Mouse (Mus musculus) macrophage (primary cell): Measurements from ENCODE around the gene Prkag3. TPM values are rescaled to one million over a fixed set of nuclear protein-coding genes. Genes with fewer than 3 reads are reported as not detected.

ENCODE experiments used
- H3K27ac ChIP-seq: fragments of 350-480 bp; formaldehyde crosslinking; 2 replicates; pipeline ENCODE4 v1.9.0; 2021
- H3K36me3 ChIP-seq: fragments of 350-480 bp; formaldehyde crosslinking; 2 replicates; pipeline ENCODE4 v1.9.0; 2021; ENCODE audit errors: inconsistent target
- H3K4me3 ChIP-seq: fragments of 350-480 bp; formaldehyde crosslinking; 2 replicates; pipeline ENCODE4 v1.9.0; 2021; ENCODE audit errors: inconsistent target
- H3K79me2 ChIP-seq: fragments of 350-480 bp; formaldehyde crosslinking; 2 replicates; pipeline ENCODE4 v1.9.0; 2021; ENCODE audit errors: inconsistent target
- WGBS: methylation state at CpG from one replicate; pipeline ENCODE4 v1.1.7; 2026; ENCODE audit warnings: inconsistent platforms; ENCODE audit not compliant: missing documents; 5-methylcytosine and 5-hydroxymethylcytosine counted together
- polyA plus RNA-seq: library from polyadenylated mRNA; stranded (reverse); fragments of 250-400 nt; gene quantifications from 3 replicates; pipeline ENCODE4 v1.2.4, GENCODE M21; 2018; ENCODE audit warnings: inconsistent platforms
- total RNA-seq, 78 experiments: library from RNA; depleted of rRNA; stranded (reverse); fragments of 250-400 nt; gene quantifications; 1 replicate in 9 of 78; 2 replicates in 24 of 78; 3 replicates in 43 of 78; 4 replicates in 2 of 78; pipeline ENCODE4 v1.2.4; 2018; ENCODE audit warnings: inconsistent platforms in 56 of 78

Gene Prkag3
- total RNA-seq (2018; cell fraction: chromatin; rRNA removed): 1 to 10 TPM in 1 of 26 experiments, under 1 TPM in 8, not detected in 17; 0.22 to 2.0 (median 0.46) TPM
- under 1 TPM in 8 of 26 experiments, not detected in 18; 0.03 to 0.10 (median 0.07) TPM for total RNA-seq (2018; cell fraction: cytosol; rRNA removed)
- 1 to 10 TPM in 1 of 26 experiments, under 1 TPM in 9, not detected in 16; 0.12 to 2.1 (median 0.30) TPM for total RNA-seq (2018; cell fraction: nucleus; rRNA removed)
- polyA plus RNA-seq: not detected in 3 replicates

- Histone ChIP-seq H3K27ac (no peak within 1 kb of the TSS), H3K4me3 (no peak within 1 kb of the TSS), H3K79me2 (no peaks in the 10 kb centered on the region), H3K36me3 (no peaks in the 10 kb centered on the region)
- WGBS: 9% methylated on average over 30 of the region's 30 CpGs
These were observed at the start of gene Prkag3 for GRCm38 (mm10) chr1:74748643-74749271. Gene Prkag3 (minus strand): TSS chr1:74749221.

- no peak overlapping the region for H3K27ac ChIP-seq
- H3K79me2 ChIP-seq: no peaks in the 10 kb centered on the region
- H3K36me3 ChIP-seq: no peaks in the 10 kb centered on the region
- H3K4me3 ChIP-seq: no peak overlapping the region
- 75% methylated on average over 5 of the region's 5 CpGs for WGBS
These were observed 48.4 kb upstream of the Prkag3 start for GRCm38 (mm10) chr1:74797459-74797858.

- no peaks in the 10 kb centered on the region for H3K36me3 ChIP-seq
- no peak overlapping the region for H3K4me3 ChIP-seq
These were observed 46.1 kb upstream of the Prkag3 start for GRCm38 (mm10) chr1:74795145-74795529.

GRCm38 (mm10) chr1:74794487-74795144 is 45.6 kb upstream of the Prkag3 start:
- H3K36me3 ChIP-seq: no peaks in the 10 kb centered on the region
- H3K4me3 ChIP-seq: no peak overlapping the region
- 4% methylated on average over 29 of the region's 38 CpGs for WGBS
- no peak overlapping the region for H3K27ac ChIP-seq
- no peaks in the 10 kb centered on the region for H3K79me2 ChIP-seq

More at GRCm38 (mm10) chr1:74795145-74795529, 46.1 kb upstream of the Prkag3 start:
- Histone ChIP-seq H3K27ac (no peak overlapping the region), H3K79me2 (no peaks in the 10 kb centered on the region)
- WGBS: 10% methylated on average over 8 of the region's 11 CpGs

GRCm38 (mm10) chr1:74792831-74793660 is 44.0 kb upstream of the Prkag3 start:
- no peak overlapping the region for H3K4me3 ChIP-seq

GRCm38 (mm10) chr1:74791249-74791648 is 42.2 kb upstream of the Prkag3 start, which contains the start of gene Wnt10a:
Gene Wnt10a (plus strand): TSS chr1:74791516.
- H3K79me2 ChIP-seq: no peaks in the 10 kb centered on the region
- H3K4me3 ChIP-seq: no peak within 1 kb of the TSS
- WGBS: 6% methylated on average over 11 of the region's 11 CpGs
- H3K27ac ChIP-seq: no peak within 1 kb of the TSS
- H3K36me3 ChIP-seq: no peaks in the 10 kb centered on the region

More at GRCm38 (mm10) chr1:74792831-74793660, 44.0 kb upstream of the Prkag3 start:
- 61% methylated on average over 19 of the region's 19 CpGs for WGBS
- no peak overlapping the region for H3K27ac ChIP-seq
- no peaks in the 10 kb centered on the region for H3K79me2 ChIP-seq
- H3K36me3 ChIP-seq: no peaks in the 10 kb centered on the region

- WGBS: 38% methylated on average over 3 of the region's 3 CpGs
- Histone ChIP-seq H3K36me3 (no peaks in the 10 kb centered on the region), H3K79me2 (no peaks in the 10 kb centered on the region), H3K27ac (no peak overlapping the region), H3K4me3 (no peak overlapping the region)
These were observed 41.1 kb upstream of the Prkag3 start for GRCm38 (mm10) chr1:74790095-74790494.

- no peak overlapping the region for H3K27ac ChIP-seq
- H3K79me2 ChIP-seq: no peaks in the 10 kb centered on the region
- WGBS: 22% methylated on average over 6 of the region's 6 CpGs
- H3K4me3 ChIP-seq: no peak overlapping the region
- no peaks in the 10 kb centered on the region for H3K36me3 ChIP-seq
These were observed 39.7 kb upstream of the Prkag3 start for GRCm38 (mm10) chr1:74788603-74789176.

GRCm38 (mm10) chr1:74787846-74788245 is 38.8 kb upstream of the Prkag3 start:
- no peaks in the 10 kb centered on the region for H3K79me2 ChIP-seq
- no peak overlapping the region for H3K4me3 ChIP-seq
- no peaks in the 10 kb centered on the region for H3K36me3 ChIP-seq
- H3K27ac ChIP-seq: no peak overlapping the region
- WGBS: 8% methylated on average over 7 of the region's 7 CpGs

GRCm38 (mm10) chr1:74784041-74784759 is 35.2 kb upstream of the Prkag3 start:
- Histone ChIP-seq H3K4me3 (no peak overlapping the region; the same call in 1 of the 2 replicates), H3K36me3 (no peaks in the 10 kb centered on the region), H3K27ac (no peak overlapping the region), H3K79me2 (no peaks in the 10 kb centered on the region)
- 1% methylated on average over 58 of the region's 67 CpGs for WGBS

GRCm38 (mm10) chr1:74783554-74783953 is 34.5 kb upstream of the Prkag3 start:
- H3K4me3 ChIP-seq: no peak overlapping the region; the same call in 1 of the 2 replicates
- WGBS: 54% methylated on average over 13 of the region's 13 CpGs
- H3K27ac ChIP-seq: no peak overlapping the region
- H3K79me2 ChIP-seq: no peaks in the 10 kb centered on the region
- no peaks in the 10 kb centered on the region for H3K36me3 ChIP-seq

- Histone ChIP-seq H3K36me3 (no peaks in the 10 kb centered on the region), H3K4me3 (peak overlapping the region; percentile 8; the same call in 1 of the 2 replicates), H3K27ac (0 out of 2 replicates have a peak overlapping the region, but pooled peaks have one; percentile 3), H3K79me2 (no peaks in the 10 kb centered on the region)
- WGBS: 15% methylated on average over 14 of the region's 14 CpGs
These were observed 33.0 kb upstream of the Prkag3 start for GRCm38 (mm10) chr1:74782045-74782444.

- H3K36me3 ChIP-seq: no peaks in the 10 kb centered on the region
- 78% methylated on average over 3 of the region's 3 CpGs for whole genome bisulfite sequencing
- no peaks in the 10 kb centered on the region for H3K79me2 ChIP-seq
- H3K4me3 ChIP-seq: no peak overlapping the region
- H3K27ac ChIP-seq: no peak overlapping the region
These were observed 30.0 kb upstream of the Prkag3 start for GRCm38 (mm10) chr1:74778934-74779486.
